Mouse (Mus musculus) heart, embryonic 14.5 days (tissue): ENCODE measurements around the gene Itga2b. TPM values are rescaled to one million over a fixed set of nuclear protein-coding genes. Genes with fewer than 3 reads are reported as not detected.

ENCODE experiments used
- ATAC-seq: fragments of 200-750 bp; cut with Nextera tagmentation; 2 replicates; pipeline ENCODE4 v1.8.0; 2017; ENCODE audit warnings: low read depth, moderate TSS enrichment; ENCODE audit not compliant: insufficient number of reproducible peaks, insufficient read depth, low FRiP score
- H3K27ac ChIP-seq, 2 experiments: fragments of 200-500 bp in 1 of 2; fragments of 300-500 bp in 1 of 2; sonication (generic) in 1 of 2; replicated peaks in 1 of 2; 2 replicates each; pipeline ENCODE4 v1.5.1; 2012 to 2014; ENCODE audit warnings: low read depth in 2 of 2, low read length in 2 of 2, control low read depth in 1 of 2, mild to moderate bottlenecking in 1 of 2, mixed read lengths in 1 of 2; ENCODE audit not compliant: control insufficient read depth in 1 of 2, insufficient read depth in 1 of 2
- H3K27me3 ChIP-seq: fragments of 300-500 bp; sonication (generic); 2 replicates; pipeline ENCODE4 v1.6.1; 2014; ENCODE audit warnings: mild to moderate bottlenecking, low read length, control low read depth; ENCODE audit not compliant: control insufficient read depth, insufficient read depth
- H3K36me3 ChIP-seq: fragments of 300-500 bp; sonication (generic); 2 replicates; pipeline ENCODE4 v1.6.1; 2014; ENCODE audit warnings: mild to moderate bottlenecking, control low read depth, low read length, mixed read lengths; ENCODE audit not compliant: control insufficient read depth, insufficient read depth
- H3K4me1 ChIP-seq, 2 experiments: fragments of 200-500 bp in 1 of 2; fragments of 300-500 bp in 1 of 2; sonication (generic) in 1 of 2; 2 replicates each; pipeline ENCODE4 v1.6.1; 2012 to 2014; ENCODE audit warnings: low read length in 2 of 2, control low read depth in 1 of 2, mixed read lengths in 1 of 2; ENCODE audit not compliant: control insufficient read depth in 2 of 2, insufficient read depth in 2 of 2
- H3K4me2 ChIP-seq: fragments of 300-500 bp; sonication (generic); 2 replicates; pipeline ENCODE4 v1.6.1; 2014; ENCODE audit warnings: mild to moderate bottlenecking, low read length
- H3K4me3 ChIP-seq, 2 experiments: fragments of 200-500 bp in 1 of 2; fragments of 300-500 bp in 1 of 2; sonication (generic) in 1 of 2; 2 replicates each; pipeline ENCODE4 v1.5.1; 2012 to 2014; ENCODE audit warnings: low read length in 2 of 2, mild to moderate bottlenecking in 2 of 2, control low read depth in 1 of 2, low read depth in 1 of 2, moderate library complexity in 1 of 2; ENCODE audit not compliant: control insufficient read depth in 1 of 2, insufficient read depth in 1 of 2
- H3K9ac ChIP-seq: fragments of 300-500 bp; sonication (generic); 2 replicates; pipeline ENCODE4 v1.6.1; 2014; ENCODE audit warnings: mild to moderate bottlenecking, low read length
- H3K9me3 ChIP-seq: fragments of 300-500 bp; sonication (generic); 2 replicates; pipeline ENCODE4 v1.6.1; 2016; ENCODE audit warnings: low read length, control low read depth; ENCODE audit not compliant: control insufficient read depth
- WGBS: fragments of 180-500 bp; shearing (Covaris S2); extraction: QIAGEN DNeasy Blood & Tissue Kit; methylation state at CpG from one replicate; pipeline ENCODE4 v1.1.7; 2014; 5-methylcytosine and 5-hydroxymethylcytosine counted together
- microRNA-seq: library from miRNA; unstranded; fragments of <30 nt; microRNA quantifications from one replicate; pipeline ENCODE4, GENCODE M21; 2016
- polyA plus RNA-seq: library from polyadenylated mRNA; unstranded; fragments of >200 nt; fragmentation: Nextera tagmentation; extraction: Ambion mirVana; gene quantifications from 2 replicates; pipeline ENCODE4 v1.2.1, GENCODE M21; 2014

The Itga2b gene
- polyA plus RNA-seq, 1 experiment from 2014 or later: 6.7 TPM

DNA sequence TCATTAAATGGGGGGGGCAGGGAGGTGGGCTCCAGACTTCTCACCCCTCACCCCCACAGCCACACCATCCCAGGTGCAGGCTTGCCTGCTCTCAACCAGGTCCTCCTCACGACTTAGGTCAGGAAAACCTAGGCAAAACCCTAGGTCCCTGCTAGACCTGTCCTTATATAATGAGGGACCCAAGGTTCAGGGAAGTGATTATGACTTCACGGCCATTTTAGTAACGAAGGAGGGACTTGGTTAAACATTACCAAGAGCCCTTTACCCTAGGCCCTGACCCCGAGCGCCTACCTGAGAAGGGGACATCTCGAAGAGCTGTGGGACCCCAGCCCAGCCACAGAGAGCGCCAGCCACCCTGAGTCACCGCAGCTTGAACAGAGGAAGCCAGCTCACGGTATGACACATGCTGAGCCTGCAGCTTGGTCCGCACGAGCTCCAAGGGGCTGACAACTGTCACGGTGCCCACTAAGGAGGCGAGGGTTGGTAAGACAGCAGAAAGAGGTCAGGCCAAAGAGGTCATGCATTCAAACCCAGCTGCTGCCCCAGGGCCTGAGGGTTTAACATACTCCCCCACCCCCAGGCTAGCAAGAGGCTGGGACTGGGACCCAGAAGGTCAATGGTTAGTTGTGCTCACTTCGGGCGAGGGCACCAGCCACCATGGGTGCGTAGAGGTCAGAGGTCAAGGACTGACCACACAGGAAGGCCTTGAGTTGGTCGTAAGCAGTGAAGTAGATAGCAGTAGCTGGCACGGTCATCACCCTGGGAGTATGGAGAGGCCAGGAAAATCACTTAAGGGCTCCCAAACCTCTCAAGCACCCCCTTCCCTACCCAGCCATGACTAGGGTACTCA lies 65.5 kb downstream of the Itga2b start:
- Histone ChIP-seq H3K9me3 (no peaks in the 10 kb centered on the region), H3K4me2 (0 out of 2 replicates have a peak overlapping the region, but pooled peaks have one; percentile 75), H3K4me1 (peaks cover 13 to 24% of the 10 kb centered on the region in 2 experiments), H3K9ac (no peak overlapping the region; the same call in 1 of the 2 replicates), H3K27ac (no peak overlapping the region), H3K27me3 (peaks cover 21% of the 10 kb centered on the region), H3K4me3 (no peak overlapping the region), H3K36me3 (peaks cover 41% of the 10 kb centered on the region)
- ATAC-seq: no peak
- 84% methylated on average over 18 of the region's 18 CpGs for WGBS

DNA sequence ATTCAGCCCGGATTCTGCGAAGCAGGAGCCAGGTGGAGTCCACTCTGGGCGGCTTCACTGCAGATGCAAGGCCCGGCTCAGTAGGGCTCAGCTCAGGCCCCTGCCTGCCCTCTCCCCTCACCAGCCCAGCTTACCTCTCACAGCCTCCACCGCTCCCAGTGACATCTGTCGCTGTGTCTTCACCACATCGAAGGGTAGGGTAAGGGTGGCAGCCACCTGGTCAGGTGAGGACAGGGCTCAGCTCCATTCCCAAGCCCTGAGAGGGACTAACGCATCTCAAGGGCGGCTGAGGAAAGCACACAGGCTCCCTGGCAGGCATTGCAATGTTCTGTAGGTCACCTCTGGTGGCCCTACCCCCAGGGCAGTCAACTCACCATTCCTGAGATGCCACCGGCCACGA lies 66.3 kb downstream of the Itga2b start:
- H3K4me1 ChIP-seq: peaks cover 13 to 23% of the 10 kb centered on the region in 2 experiments
- H3K9me3 ChIP-seq: no peaks in the 10 kb centered on the region
- H3K4me2 ChIP-seq: no peak overlapping the region
- no peak overlapping the region for H3K27ac ChIP-seq
- no peak overlapping the region for H3K9ac ChIP-seq
- peaks cover 28% of the 10 kb centered on the region for H3K27me3 ChIP-seq
- H3K4me3 ChIP-seq: no peak overlapping the region
- no peak for ATAC-seq
- WGBS: 93% methylated on average over 11 of the region's 11 CpGs
- peaks cover 41% of the 10 kb centered on the region for H3K36me3 ChIP-seq

Small RNAs within 50 kb of the gene (microRNA-seq; reads per million reads assigned to microRNA genes)
- gene Mir6930: not detected

Other genes with a start within 250 kb of the Itga2b start
- gene Hdac5, start 240.0 kb downstream of the Itga2b start, polyA plus RNA-seq: 52.1 and 54.5 TPM in 2 replicates
- 8.7 and 10.3 TPM in 2 replicates for gene BC030867, start 221.2 kb downstream of the Itga2b start, polyA plus RNA-seq
- gene Asb16, start 201.4 kb downstream of the Itga2b start, polyA plus RNA-seq: 0.09 and 0.11 TPM in 2 replicates
- 39.1 and 46.5 TPM in 2 replicates for gene Tmub2, start 185.2 kb downstream of the Itga2b start, polyA plus RNA-seq
- gene Atxn7l3, start 173.5 kb downstream of the Itga2b start, polyA plus RNA-seq: 7.0 and 10.6 TPM in 2 replicates
- gene Ubtf, start 150.4 kb downstream of the Itga2b start, polyA plus RNA-seq: 50.2 and 53.6 TPM in 2 replicates
- gene Slc4a1, start 103.9 kb downstream of the Itga2b start, polyA plus RNA-seq: 5.6 and 11.8 TPM in 2 replicates
- gene Rundc3a, start 76.7 kb downstream of the Itga2b start, polyA plus RNA-seq: 0.81 and 1.2 TPM in 2 replicates
- 266 and 295 TPM in 2 replicates for gene Slc25a39, start 62.2 kb downstream of the Itga2b start, polyA plus RNA-seq
- 182 and 190 TPM in 2 replicates for gene Grn, start 39.8 kb downstream of the Itga2b start, polyA plus RNA-seq
- gene Fam171a2, start 22.4 kb downstream of the Itga2b start, polyA plus RNA-seq: 4.6 and 7.9 TPM in 2 replicates
- gene Gpatch8, start 86.3 kb upstream of the Itga2b start, polyA plus RNA-seq: 30.7 and 36.9 TPM in 2 replicates
- 12.6 and 13.9 TPM in 2 replicates for gene Gm11627, start 109.3 kb upstream of the Itga2b start, polyA plus RNA-seq
- gene Fzd2, start 134.3 kb upstream of the Itga2b start, polyA plus RNA-seq: 18.7 and 24.0 TPM in 2 replicates
- 1.1 TPM in 2 replicates for gene Meioc, start 193.6 kb upstream of the Itga2b start, polyA plus RNA-seq
- gene Ccdc43, start 227.7 kb upstream of the Itga2b start, polyA plus RNA-seq: 31.9 and 36.1 TPM in 2 replicates